Mouse (Mus musculus) layer of hippocampus, adult 8-10 months (tissue): ENCODE data around the gene Metap2. TPM values are rescaled to one million over a fixed set of nuclear protein-coding genes. Genes with fewer than 3 reads are reported as not detected.

Source experiments
- DNase-seq, 2 experiments: peaks; one replicate each; pipeline ENCODE4 v3.0.0; 2022; ENCODE audit warnings: low spot score in 2 of 2
- total RNA-seq, 4 experiments: library from RNA; stranded (reverse); gene quantifications; 2 replicates each; pipeline ENCODE4 v1.2.4; 2022

The Metap2 gene
- 100 to 1,000 TPM; 105 to 123 (median 120) TPM for total RNA-seq

DNA sequence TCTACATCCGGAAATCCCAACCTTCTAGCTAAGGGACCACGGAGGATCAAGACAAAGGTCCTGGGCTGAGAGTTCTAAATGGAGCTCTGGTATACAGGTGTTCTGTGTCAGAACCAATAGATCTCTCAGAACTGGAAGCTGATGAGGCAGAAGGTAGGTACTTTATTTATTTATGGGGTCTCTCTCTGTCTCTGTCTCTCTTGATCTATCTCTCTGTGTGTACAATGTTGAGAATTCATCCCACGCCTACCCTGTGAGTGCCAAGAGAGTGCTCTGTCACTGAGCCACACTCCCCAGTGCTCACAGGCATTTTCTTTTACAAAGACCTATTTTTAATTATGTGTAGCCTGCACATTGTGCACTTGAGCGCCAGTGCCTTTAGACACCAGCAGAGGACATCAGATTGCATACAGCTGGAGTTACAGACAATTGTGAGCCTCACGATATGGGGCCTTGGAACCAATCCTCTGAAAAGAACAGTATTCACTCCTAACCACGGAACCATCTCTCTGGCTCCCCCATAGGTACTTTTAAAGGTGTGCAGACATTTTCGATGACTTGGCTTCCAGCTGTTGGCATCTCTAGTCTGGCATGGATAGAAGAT lies at the start of gene Metap2:
Metap2 (minus strand) TSS at position 51 of the 604 bp plus-strand sequence.
- DNase-seq: no peak

DNA sequence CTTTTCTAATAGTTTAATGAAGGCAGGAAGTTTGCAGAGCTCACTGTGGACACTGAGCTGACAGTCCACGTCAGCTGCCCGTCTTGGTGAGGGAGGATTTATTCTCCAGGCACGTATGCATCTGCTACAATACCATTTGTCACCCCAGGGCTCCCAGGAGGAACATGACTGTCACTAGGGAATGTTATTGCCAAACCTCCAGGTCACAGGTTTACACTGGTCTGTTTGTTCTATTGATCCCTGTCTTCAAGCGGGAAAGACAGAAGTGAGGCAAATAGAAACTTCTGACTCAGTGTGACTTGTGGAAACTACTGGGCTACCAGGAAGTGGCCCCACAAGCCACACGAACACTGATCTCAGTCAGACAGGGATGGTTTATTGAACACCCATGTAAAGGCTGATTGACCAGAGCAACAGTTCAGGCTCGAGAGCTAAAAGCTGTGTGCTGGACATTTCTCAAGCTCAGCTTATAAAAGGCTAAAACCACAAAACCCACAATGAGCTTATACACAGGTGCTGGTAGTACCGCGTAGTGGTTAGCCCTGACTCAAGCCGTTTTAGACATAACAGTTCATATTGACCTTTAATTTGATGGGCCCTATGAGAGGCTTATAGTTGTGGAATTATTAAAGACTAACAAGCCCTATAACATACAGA lies 49.1 kb upstream of the Metap2 start:
- no peak for DNase-seq

DNA sequence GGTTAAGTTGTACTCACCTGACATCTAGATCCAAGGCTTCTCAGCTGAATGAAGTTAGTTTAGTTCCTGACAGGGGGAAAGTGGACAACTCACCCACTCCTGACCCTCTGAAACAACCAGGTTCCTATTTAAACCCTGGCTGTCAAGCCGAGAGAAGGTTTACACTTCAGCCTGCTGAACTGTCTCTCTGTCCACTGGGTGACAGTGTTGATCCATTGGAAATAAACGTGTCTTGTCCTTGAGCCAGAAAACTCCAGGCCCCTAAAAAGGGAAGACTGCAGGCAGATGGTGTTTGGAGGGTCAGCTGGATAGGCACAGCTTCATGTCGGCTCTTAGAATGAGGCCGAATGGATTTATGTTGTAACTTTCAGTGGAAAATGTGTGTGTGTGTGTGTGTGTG lies 48.5 kb upstream of the Metap2 start:
- DNase-seq: peak in 1 of 2 experiments; percentile 26

DNA sequence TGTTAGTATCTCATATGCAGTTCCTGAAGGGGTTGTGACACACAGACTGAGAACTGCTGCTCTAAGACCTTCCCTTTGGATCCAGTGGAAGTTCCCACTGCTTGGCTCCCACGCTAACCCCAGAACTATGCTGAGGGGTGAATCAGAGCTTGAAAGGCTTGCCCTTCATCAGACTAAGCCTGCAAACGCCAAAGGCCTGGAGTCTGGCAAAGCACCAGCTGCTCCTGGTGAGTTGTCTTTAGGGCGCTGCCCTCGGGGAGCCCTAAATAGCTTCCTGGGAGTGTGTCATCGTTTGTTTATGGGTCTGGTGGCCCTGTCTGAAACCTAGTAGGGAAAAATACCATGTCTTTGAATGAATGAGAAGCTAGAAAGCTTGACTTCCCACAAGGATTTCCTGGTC lies 47.3 kb upstream of the Metap2 start:
- no peak for DNase-seq

DNA sequence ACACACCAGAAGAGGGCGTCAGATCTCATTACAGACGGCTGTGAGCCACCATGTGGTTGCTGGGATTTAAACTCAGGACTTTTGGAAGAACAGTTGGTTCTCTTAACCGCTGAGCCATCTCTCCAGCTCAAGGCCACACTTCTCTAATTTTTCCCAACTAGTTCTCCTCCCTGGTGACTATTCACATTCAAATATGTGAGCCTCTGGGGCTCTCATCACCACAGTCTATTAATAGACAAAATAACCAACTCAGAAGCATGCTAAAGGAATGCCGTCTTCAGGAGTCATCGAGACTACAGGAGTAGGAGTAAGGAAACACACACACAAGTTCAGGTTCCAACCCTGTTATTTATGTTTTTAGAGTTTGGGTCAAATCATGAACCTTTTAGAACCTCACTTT lies 43.4 kb upstream of the Metap2 start:
- no peak for DNase-seq

DNA sequence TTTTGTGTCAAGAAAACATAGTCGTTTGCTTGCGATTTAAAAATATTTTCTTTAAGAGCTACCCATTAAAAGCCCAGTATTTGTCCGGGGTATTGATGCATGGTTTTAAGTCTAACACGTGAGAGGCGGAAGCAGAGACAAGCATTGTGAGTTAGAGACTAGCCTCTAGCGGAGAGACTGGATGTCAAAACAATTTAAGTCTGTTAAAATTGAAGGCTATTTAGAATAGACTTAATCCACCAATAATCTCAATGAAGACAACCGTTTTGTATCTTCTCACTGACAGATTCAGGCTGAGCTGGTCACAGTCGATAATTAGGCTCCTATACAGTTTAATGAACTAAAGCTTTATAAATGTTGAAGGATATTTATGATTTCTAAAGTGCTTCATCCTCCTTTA lies 42.8 kb upstream of the Metap2 start:
- no peak for DNase-seq

DNA sequence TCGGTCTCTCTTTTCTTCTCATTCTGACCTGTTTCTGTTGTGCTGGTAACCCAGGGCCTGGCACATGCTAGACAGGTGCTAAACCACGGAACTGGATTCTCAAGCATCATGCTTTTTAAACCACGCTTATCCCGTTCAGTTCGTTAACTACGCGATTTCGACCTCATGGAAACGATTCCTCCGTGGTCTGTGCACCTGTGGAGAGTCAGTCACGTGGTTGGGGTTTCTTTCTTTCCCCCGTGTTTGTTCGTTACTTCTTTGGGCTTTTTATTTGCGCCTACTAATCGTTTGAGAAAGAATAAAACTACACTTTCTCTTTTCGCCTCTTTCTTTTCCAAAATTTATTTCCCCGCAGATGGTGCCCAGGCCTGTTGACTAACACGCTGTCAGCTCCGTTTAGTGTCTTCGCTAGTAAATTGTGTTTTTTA lies 42.0 kb upstream of the Metap2 start:
- no peak for DNase-seq

DNA sequence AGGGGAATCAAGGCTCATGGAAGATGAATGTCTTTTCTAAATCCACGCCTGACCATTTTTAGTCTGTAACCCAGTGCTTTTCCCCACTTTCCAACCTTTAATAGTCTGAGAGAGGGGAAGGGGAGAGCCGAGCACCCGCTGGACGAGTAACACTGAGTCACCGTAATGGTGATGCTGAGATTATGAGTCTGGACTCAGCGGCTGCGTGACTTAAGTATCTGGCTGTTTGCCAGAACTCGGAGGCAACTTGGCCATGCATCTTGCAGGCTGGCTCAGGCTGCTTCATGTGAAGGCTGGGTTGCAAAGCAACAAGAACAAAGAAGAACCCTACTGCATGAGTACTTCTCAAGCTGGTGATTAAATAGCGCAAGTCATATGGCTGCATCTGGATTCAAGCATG lies 37.1 kb upstream of the Metap2 start:
- DNase-seq: peak in 1 of 2 experiments; percentile 17

DNA sequence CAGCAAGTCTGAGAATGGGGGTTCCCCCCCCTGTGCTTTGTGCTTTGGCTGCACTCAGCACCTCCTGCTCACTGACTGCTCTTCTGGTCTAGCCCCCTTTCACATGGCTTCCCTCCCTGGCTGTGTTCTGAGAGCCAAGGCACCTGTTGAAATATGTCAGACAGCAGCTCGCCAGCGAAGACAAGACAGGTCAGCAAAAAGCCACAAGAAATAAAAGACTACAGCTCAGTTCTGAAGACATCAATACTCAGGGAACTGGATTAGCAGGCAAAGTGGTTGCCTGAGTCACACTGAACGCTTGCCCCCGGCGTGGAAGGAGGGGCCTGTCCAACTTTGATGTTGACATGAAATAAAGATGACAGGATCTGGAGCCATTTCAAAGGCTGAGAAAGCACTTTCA lies 36.0 kb upstream of the Metap2 start:
- DNase-seq: no peak

DNA sequence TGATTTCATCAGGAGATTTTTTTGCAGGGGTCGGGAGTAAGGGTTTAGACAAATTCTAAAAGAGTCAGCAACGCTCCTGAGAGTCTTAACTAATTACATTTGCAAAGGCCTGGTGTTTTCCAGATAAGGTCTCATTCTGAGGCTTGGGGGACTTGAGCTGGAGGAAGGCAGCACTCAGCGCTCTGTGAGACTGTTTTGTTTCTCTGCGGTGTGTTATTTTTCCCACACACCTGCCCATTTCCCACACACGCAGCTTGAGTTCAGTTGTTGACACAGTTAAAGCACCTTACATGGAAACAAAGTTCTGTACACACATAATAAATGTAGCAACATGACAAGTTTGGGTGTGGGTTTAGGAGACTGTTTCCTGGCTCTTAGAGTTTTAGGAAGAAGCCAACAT lies 35.1 kb upstream of the Metap2 start:
- no peak for DNase-seq

DNA sequence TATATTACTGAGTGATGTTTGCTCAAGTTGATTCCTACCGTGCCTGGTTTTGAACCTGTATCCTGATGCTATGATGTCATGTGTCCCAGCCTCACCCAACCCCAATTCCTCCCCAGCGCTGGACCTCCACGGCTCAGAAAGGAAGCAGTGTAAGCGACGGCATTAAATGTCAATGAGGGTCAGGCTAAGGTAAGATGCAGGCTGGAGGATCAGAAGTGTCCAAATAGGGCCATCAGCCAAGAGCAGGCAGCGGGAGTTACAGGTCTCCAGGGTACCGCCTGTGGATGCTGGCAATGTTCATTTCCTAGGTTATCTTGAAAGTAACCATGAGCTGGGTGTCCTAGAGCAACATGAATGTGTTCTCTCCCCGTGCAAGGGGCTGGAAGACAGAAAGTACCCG lies 34.5 kb upstream of the Metap2 start:
- DNase-seq: no peak

DNA sequence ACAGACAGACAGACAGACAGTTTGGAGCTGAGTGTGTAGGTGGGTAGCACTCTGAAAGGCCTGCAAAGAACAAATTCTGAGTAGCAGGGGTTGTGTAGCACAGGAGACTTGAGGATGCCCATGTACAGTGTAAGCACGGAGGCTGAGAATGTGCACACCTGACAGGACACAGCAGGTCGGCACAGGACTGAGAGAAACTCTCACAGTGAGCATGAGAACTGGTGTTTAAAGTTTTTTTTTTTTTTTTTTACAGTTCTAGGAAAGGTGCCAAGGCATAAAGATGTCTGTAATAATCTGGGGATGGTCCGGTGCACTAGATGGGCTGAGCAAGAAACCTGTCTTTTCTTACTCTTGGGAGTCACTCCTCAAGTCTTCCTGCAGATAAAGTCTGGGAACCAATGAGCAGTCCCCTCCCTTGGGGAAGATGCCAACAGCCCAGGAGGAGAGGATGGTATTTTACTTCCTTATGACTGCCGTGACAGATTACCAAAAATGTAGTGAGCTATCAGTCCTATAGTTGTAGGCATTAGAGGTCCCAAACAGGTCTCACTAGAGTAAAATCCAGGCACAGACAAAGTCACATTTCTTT lies 33.4 kb upstream of the Metap2 start:
- DNase-seq: no peak

DNA sequence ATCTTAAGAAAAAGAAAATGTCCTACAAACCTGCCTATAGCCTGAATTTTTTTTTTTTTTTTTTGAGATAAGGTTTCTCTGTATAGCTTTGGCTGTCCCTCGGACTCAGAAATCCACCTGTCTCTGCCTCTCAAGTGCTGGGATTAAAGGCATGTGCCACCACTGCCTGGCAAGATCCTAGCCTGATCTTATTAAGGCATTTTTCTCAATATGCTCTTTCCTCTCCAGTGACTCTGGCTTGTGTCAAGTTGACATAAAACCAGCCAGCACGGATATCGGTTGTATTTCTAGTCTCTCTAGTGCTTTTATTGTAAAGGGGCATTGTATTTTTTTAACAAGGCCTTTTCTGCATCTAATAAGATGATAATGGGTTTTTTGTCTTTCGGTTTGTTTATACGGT lies 27.8 kb upstream of the Metap2 start:
- DNase-seq: no peak

DNA sequence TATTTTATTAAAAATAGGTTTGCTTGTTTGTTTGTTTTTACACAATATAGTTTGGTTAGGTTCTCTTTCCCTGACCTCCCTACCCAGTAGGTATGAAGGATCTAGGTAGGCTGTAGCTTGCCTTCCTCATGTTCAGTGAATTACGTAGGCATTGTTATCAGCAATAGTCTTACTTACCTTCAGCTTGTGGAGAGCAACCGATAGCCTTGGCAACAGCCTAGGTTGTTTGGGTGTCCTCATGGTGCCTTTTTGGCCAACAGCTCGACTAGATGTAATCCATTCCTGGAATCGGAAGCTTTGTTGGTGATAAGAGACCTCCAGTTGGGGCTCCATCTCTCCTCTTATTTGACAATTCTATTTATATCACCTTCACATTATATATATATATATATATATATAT lies 24.3 kb upstream of the Metap2 start:
- no peak for DNase-seq

DNA sequence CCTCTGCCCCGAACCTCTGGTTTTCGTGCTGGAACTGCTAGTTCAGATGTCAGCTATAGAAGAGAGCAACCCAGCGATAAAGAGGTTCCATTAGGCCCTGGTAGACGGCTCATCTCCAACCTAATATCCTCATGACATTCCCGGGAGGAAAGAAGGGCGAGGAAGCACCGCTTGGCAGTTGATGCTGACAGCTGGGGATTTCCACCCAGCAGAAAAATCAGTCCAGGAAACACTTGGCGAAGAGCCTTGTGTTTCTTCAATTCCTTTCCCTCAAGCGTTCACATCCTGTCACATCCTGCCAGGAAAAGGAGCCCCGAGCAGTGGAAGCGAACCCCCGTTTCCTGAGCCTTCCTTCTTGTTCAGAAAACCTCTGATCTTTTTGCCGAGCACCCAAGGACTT lies 22.3 kb upstream of the Metap2 start:
- DNase-seq: peak; percentile 5 to 18

DNA sequence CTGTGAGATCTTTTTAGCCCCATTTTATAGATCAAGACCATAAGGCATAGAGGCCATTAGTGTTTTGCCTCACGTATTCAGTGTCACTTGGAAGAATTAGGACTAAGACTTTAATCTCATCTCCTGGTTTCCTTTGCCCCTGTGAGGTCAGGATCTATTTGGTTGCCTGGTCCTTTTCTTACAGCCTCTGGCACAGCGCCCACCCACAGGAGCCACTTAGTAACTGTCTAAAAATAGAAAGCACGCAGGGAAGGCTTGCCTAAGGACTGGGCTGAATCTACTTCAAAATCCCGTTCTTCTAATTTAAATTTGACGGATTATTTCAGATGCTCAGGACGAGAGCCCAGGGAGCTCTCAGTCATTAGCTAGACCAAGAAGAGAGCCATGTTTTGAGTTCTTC lies 21.8 kb upstream of the Metap2 start:
- no peak for DNase-seq

DNA sequence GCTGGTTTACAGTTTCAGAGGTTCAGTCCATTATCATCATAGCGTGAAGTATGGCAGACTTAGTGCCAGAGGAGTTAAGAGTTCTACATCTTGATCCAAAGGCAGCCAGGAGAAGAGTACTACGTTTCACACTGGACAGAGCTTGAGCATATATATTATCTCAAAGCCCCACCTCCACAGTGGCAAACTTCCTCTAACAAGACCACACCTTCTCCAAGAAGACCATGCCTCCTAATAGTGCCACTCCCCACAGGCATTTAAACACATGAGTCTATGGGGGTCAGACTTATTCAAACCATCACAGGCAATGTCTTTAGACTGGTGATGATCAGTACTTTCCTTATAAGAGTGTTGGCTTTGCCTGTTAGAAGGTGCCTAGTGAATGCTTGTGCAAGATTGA lies 21.2 kb upstream of the Metap2 start:
- no peak for DNase-seq

DNA sequence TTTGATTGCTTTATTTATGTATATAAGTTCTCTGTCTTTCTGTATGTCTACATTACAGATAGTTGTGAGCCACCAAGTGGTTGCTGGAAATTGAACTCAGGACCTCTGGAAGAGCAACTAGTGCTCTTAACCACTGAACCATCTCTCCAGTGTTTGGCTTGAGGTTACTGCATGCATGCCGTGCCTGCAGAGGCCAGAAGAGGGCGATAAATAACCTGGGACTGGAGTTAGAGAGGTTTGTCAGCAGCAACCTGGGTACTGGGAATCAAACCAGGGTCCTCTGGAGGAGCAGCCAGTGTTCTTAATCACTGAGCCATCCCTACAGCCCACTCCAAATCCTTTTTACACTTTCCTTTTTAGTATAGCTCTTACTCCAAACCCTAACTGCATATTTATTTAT lies 19.9 kb upstream of the Metap2 start:
- no peak for DNase-seq

DNA sequence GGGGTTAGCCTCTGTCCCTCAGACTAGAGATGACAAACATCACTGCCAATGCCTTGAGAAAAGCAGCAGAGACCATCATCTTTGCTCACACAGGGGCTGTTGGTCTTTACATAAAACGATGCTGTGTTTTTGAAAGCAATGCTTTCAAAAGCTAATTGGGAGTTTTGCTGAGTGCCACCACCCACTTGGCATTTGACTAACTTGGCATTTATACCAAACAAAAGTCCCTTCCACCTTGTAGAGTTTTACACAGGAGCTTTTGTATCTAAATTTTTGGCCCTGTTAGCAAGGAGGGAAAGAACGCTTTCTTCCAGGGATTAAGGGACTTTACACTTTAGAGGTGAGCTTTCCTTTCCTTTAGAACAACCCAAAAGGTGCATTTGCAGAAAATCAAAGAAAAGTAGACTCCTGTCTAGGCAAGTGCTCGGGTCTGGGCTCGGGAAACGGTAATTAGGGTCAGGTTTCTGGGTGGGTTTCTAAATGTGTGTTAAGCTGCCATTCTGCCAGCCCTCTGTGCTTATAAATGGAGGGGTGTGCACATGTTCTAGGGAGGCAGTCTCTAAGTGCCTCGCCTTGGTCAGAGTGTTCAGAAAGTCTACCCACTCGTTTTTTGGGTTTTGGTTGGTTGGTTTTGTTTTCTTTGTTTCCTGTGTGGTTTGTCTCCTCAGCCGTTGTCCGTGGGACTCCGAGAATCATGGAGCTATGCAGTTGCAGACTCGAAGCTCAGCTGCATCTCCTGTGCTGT lies 18.8 kb upstream of the Metap2 start:
- DNase-seq: no peak

DNA sequence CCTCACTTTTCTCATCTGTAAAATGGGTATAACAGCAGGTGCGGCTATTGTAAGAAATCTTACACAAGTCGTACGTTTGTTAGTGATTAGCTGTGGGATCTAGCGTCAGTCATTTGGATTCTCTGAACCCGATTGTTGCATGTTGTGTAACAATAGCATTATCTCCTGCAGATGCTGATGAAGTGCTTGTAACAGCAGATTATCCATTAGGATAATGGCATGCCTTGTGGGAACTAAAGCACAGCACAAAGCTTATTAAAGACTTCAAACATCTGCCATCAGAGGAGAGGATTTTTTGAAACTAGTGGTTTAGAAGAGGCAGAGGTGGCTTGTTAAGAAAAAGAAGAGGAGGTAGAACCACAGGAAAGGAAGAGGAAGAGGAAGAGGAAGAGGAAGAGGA lies 16.6 kb upstream of the Metap2 start:
- no peak for DNase-seq

DNA sequence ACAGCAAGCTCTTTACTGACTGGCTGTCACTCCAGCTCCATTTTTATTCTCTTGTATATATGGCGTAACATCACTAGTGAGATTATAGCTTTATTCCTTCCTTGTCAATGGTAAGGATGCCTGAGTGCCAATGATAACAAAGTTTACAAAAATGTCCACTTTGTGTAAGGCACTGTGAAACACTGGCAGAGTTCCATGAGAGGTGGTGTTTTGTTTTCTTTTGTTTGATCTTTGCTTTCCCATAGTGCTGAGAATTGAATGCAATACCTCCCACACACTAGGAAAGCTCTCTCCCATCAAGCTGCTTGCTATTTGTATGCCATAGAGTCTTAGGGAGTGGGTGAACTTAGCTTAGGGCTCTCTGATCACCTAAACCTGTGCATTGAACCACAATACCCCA lies 16.0 kb upstream of the Metap2 start:
- no peak for DNase-seq

DNA sequence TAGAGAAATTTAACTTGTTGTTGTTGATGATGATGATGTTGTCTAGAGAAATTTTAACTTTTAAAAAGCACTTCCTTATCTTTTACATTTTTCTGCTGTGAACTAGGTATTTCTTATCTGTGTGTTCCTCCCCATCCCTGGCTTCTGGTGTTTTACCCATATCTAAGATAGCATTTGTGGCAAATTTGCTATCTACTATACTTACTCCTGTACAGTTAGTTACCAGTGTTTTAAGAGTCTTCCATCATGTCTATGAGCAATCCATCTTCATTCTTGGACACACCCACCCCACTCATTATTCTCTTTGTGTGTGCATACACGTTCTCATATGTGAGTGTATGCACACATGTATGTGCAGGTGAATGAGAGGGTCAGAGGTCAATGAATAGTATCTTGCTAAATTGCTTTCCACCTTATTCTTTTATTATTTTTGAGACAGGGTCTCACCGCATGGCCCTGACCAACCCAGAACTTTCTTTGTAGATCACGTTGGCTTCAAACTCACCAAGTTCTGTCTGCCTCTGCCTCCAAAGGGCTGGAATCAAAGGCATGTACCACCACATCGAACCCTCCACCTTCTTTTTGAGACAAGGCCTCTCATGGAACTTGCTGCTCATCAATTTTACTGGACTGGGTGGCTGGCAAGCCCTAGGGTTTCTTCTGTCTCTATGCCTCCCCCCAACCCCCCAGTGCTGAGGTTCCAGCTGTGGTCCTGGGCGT lies 15.4 kb upstream of the Metap2 start:
- DNase-seq: no peak
